Mouse (Mus musculus) right cerebral cortex, postnatal 25 days (tissue): Measurements from ENCODE around the gene Nr4a1.
A peak's percentile ranks its signal among the peaks of the same experiment; 100 is the strongest.

Experiments
- DNase-seq: peaks from one replicate; pipeline ENCODE4 v3.0.0; 2022

Gene Nr4a1

GRCm38 (mm10) chr15:101292012-101292411 is 37.9 kb downstream of the Nr4a1 start:
- no peak for DNase-seq

DNA sequence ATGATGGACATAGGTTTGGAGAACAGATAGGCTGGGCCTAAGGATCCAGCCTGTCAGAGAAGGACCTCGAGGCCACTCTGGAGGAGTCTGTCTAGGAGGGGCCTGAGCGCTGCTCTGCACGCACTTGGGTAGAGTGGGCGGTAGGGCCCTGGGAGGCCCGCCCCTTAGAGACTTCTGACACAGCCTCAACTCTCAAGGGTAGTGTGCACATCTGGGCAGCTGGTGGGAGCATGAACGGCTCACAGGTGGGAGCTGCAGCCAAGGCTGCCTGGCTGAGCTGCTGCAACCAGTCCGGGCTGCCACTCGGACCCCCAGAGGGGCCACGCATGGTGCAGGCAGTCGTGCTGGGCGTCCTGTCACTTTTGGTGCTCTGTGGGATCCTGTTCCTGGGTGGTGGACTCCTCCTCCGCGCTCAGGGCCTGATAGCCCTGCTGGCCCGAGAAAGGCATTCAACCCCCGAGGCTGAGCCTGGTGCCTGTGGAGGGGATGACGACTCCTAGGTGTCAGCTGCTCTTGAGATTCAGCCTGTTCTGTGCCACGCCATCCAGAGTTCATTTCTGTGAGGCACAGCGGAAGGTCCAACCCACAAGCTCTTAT is 39.1 kb downstream of the Nr4a1 start, which contains the start of gene 6030408B16Rik:
6030408B16Rik (plus strand) TSS at position 188 of the 597 bp plus-strand sequence.
- DNase-seq = no peak

GRCm38 (mm10) chr15:101294028-101294894 is 40.2 kb downstream of the Nr4a1 start:
- DNase-seq = no peak

- no peak for DNase-seq
Measured at GRCm38 (mm10) chr15:101295106-101295505, 41.0 kb downstream of the Nr4a1 start.

GRCm38 (mm10) chr15:101295616-101296015 is 41.5 kb downstream of the Nr4a1 start:
- no peak for DNase-seq

- no peak for DNase-seq
Measured at GRCm38 (mm10) chr15:101296091-101296490, 42.0 kb downstream of the Nr4a1 start.

DNA sequence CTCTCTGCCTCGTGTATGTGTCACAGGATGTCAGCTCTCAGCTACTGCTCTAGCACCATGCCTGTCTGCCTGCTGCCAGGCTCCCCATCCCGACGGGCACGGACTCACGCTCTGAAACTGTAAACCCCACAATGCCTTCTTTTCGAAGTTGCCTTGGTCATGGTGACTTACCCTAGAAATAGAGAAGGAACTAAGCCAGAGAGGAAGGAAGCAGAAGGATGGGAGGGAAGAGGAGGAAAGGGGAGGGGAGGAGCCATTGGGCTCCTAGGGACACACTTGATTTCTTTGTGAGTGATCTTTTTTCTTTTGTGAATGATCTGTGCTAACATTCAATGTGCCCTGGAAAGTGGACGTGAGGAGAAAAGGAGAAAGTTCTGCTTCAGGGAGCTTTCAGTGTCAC is 43.9 kb downstream of the Nr4a1 start:
- no peak for DNase-seq

DNA sequence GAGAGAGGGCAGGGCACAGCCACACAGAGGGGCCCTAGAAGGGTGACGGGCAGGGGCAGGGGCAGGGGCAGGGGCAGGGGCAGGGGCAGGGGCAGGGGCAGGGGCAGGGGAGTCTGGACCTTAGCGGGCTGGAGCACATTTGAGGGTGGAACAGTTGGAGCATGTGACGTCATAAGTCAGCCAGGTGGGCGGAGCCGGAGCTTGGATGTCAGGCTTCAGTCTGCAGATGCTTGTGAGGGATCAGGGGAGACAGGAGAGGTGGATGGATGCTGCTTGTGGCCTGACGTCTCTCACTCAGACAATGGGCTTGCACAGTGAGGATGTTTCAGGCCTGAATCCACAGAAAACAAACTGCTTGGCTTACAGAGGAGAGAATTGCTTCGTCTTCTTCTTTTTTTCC is 44.5 kb downstream of the Nr4a1 start:
- DNase-seq = no peak

GRCm38 (mm10) chr15:101299480-101299960 is 45.5 kb downstream of the Nr4a1 start:
- no peak for DNase-seq

DNA sequence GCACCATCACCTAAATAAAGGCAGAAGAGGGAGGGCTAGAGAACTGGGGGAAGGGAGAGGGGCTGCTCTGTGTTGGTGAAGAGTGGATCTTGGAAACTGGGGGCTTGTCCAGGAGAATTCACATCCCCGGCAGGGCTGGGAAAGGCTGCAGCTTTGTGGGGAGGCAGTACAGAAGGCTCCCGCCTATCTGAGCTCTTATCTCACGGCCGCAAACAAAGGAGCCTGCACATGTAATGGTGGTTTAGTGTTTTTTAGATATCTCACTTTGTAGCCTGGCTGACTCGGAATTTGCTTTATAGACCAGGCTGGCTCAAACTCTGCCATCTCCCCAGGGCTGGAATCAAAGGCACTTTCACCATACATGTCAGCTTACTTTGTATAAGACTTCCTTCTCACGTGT is 46.1 kb downstream of the Nr4a1 start:
- no peak for DNase-seq

DNA sequence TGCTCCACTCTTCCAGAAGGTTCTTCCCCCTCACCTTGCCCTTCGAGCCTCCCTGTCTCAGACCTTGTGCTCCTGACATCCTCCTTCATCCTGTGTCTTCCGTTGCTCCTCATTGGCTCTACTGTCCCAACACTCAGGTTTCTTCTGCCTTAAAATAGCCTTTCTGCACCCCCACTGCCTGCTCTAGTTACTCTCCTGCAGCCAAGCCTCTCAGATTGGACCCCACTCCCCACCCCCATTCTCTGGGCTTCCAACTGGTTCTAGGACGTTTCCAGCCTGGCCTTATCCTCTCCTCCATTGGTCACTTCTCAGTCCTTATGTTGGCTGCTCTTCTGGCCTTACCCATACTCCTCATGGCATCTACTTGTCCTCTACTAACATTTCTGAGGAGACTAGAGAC is 48.1 kb downstream of the Nr4a1 start:
- DNase-seq = no peak

GRCm38 (mm10) chr15:101303830-101304229 is 49.8 kb downstream of the Nr4a1 start:
- DNase-seq = no peak

- peak; percentile 40 for DNase-seq
Measured at GRCm38 (mm10) chr15:101306459-101306858, 52.4 kb downstream of the Nr4a1 start.

DNA sequence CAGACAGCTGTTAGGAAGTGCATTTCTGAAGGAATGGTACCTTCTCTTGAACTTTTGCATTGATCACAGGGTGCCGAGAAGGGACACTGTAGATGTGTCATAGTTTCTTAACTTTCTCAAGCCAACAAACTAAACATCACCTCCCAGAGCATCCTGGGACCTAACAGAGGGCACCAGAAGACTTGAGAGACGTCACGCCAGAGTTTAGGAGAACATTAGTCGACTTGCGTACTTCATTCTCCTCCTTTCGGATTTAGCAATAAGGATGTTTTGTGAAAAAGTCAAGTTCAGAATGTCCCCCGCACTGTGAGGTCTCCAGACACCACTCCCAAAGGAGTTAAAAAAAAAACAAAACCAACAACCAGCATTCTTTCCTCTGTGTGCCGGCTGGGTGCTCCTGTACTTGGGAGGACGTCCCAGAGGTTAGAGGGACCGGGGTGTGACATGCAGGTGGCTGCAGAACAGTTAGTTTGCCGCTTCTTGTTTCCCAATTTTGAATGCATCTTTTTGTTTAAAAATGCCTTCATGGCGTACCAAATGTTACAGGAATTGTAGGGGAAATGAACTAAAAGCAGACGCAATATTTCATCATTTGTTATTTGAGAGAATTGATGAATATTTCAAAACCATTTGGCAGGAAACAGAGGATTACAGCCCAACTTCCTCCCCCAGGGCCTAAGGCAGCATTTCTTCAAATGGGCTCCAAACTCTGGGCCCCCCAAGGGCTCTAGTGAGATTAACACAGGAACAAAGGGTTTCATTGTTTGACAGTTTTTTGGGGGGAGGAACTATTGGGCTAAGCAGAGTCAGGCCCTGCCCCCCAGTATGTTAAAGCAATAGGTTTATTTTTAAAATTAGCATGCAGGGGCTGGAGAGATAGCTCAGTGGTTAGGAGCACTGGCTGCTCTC is 54.6 kb downstream of the Nr4a1 start:
- DNase-seq = no peak

GRCm38 (mm10) chr15:101309493-101309892 is 55.4 kb downstream of the Nr4a1 start:
- DNase-seq = no peak

- DNase-seq = peak; percentile 48
Measured at GRCm38 (mm10) chr15:101311087-101311770, 57.2 kb downstream of the Nr4a1 start.

GRCm38 (mm10) chr15:101312006-101312405 is 57.9 kb downstream of the Nr4a1 start:
- no peak for DNase-seq

DNA sequence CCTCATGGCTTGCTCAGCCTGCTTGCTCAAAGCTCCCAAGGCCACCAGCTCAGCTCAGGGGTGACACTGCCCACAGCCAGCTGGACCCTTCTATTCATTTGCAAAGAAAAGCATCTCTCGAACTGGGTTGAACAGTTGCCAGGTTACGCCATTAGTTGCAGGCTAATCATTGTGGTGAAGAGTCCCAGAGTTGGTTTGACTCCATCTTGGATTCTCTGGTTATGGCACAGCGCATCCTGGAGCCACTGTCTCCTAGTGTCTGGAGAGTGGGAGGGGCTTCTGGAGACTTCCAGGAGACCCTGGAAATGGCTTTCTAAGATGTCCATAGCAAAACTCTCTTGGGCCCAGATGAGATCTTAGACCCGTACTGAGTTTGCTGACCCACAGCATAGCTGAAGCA is 61.3 kb downstream of the Nr4a1 start:
- no peak for DNase-seq

GRCm38 (mm10) chr15:101315832-101316231 is 61.8 kb downstream of the Nr4a1 start:
- peak; percentile 90 for DNase-seq

- no peak for DNase-seq
Measured at GRCm38 (mm10) chr15:101316279-101316912, 62.3 kb downstream of the Nr4a1 start.

- no peak for DNase-seq
Measured at GRCm38 (mm10) chr15:101316913-101317813, 63.1 kb downstream of the Nr4a1 start.
